Mouse (Mus musculus): ENCODE measurements at regions not wholly inside any gene's neighbourhood (a gene's known extent, or its start where the extent isn't known, plus 50 kb on each side); places are given as distances from the start of the nearest gene placed in this dataset.

GRCm38 (mm10) chr11:112219046-112219720, 562.8 kb upstream of the Sox9 start:
- H3K4me3 ChIP-seq (ENCODE audit: low read depth, low read length), result no peak overlapping the region
- H3K9me3 ChIP-seq (ENCODE audit: control insufficient read depth, low read length), result no peaks in the 10 kb centered on the region
- no peak for DNase-seq (ENCODE audit: low spot score)
- ATAC-seq (ENCODE audit: low read depth), result no peak
- no peaks in the 10 kb centered on the region for H3K36me3 ChIP-seq (ENCODE audit: control insufficient read depth, insufficient read depth, low read length)
- H3K4me2 ChIP-seq (ENCODE audit: low read depth, low read length), result no peak overlapping the region
- H3K27ac ChIP-seq (replicated peaks; ENCODE audit: low read depth, low read length), result no peak overlapping the region
- WGBS, result 88% methylated on average over 5 of the region's 5 CpGs
- no peaks in the 10 kb centered on the region for H3K27me3 ChIP-seq (replicated peaks; ENCODE audit: control insufficient read depth, insufficient read depth, low read length)
- H3K4me1 ChIP-seq (ENCODE audit: control insufficient read depth, insufficient read depth, low read length), result no peaks in the 10 kb centered on the region
- no peak overlapping the region for H3K9ac ChIP-seq (ENCODE audit: low read depth, low read length)

GRCm38 (mm10) chr11:112234492-112235116, 547.4 kb upstream of the Sox9 start:
- peaks cover 7% of the 10 kb centered on the region; the same call in 1 of the 2 replicates for H3K4me1 ChIP-seq (ENCODE audit: control insufficient read depth, insufficient read depth, low read length)
- no peak overlapping the region for H3K4me3 ChIP-seq (ENCODE audit: low read depth, low read length)
- no peaks in the 10 kb centered on the region for H3K27me3 ChIP-seq (replicated peaks; ENCODE audit: control insufficient read depth, insufficient read depth, low read length)
- 83% methylated on average over 7 of the region's 7 CpGs for WGBS
- no peak overlapping the region for H3K27ac ChIP-seq (replicated peaks; ENCODE audit: low read depth, low read length)
- H3K36me3 ChIP-seq (ENCODE audit: control insufficient read depth, insufficient read depth, low read length), result no peaks in the 10 kb centered on the region
- H3K9me3 ChIP-seq (ENCODE audit: control insufficient read depth, low read length), result no peaks in the 10 kb centered on the region
- no peak overlapping the region for H3K4me2 ChIP-seq (ENCODE audit: low read depth, low read length)
- H3K9ac ChIP-seq (ENCODE audit: low read depth, low read length), result no peak overlapping the region
- no peak for ATAC-seq (ENCODE audit: low read depth)
- no peak for DNase-seq (ENCODE audit: low spot score)

GRCm38 (mm10) chr11:112238960-112239884, 542.8 kb upstream of the Sox9 start:
- WGBS, result 31% methylated on average over 19 of the region's 19 CpGs
- H3K4me2 ChIP-seq (ENCODE audit: low read depth, low read length), result peak overlapping the region; percentile 21
- H3K4me3 ChIP-seq (ENCODE audit: low read depth, low read length), result no peak overlapping the region
- H3K36me3 ChIP-seq (ENCODE audit: control insufficient read depth, insufficient read depth, low read length), result no peaks in the 10 kb centered on the region
- H3K4me1 ChIP-seq (ENCODE audit: control insufficient read depth, insufficient read depth, low read length), result peaks cover 10% of the 10 kb centered on the region; the same call in 1 of the 2 replicates
- no peaks in the 10 kb centered on the region for H3K9me3 ChIP-seq (ENCODE audit: control insufficient read depth, low read length)
- ATAC-seq (ENCODE audit: low read depth) (peak; percentile 22; the same call in 1 of the 2 replicates), DNase-seq (ENCODE audit: low spot score) (peak; percentile 65)
- H3K27me3 ChIP-seq (replicated peaks; ENCODE audit: control insufficient read depth, insufficient read depth, low read length), result no peaks in the 10 kb centered on the region
- no peak overlapping the region for H3K9ac ChIP-seq (ENCODE audit: low read depth, low read length)
- H3K27ac ChIP-seq (replicated peaks; ENCODE audit: low read depth, low read length), result no peak overlapping the region

- Histone ChIP-seq H3K36me3 (ENCODE audit: control insufficient read depth, insufficient read depth, low read length) (no peaks in the 10 kb centered on the region), H3K9me3 (ENCODE audit: control insufficient read depth, low read length) (no peaks in the 10 kb centered on the region), H3K27ac (replicated peaks; ENCODE audit: low read depth, low read length) (no peak overlapping the region), H3K4me1 (ENCODE audit: control insufficient read depth, insufficient read depth, low read length) (no peaks in the 10 kb centered on the region), H3K4me3 (ENCODE audit: low read depth, low read length) (no peak overlapping the region), H3K4me2 (ENCODE audit: low read depth, low read length) (no peak overlapping the region), H3K27me3 (replicated peaks; ENCODE audit: control insufficient read depth, insufficient read depth, low read length) (no peaks in the 10 kb centered on the region), H3K9ac (ENCODE audit: low read depth, low read length) (no peak overlapping the region)
- ATAC-seq (ENCODE audit: low read depth) (no peak), DNase-seq (ENCODE audit: low spot score) (no peak)
- WGBS, result 90% methylated on average over 1 of the region's 1 CpGs
Measured at GRCm38 (mm10) chr11:112252548-112252947, 529.5 kb upstream of the Sox9 start.

- Histone ChIP-seq H3K4me3 (ENCODE audit: low read depth, low read length) (no peak overlapping the region), H3K4me2 (ENCODE audit: low read depth, low read length) (no peak overlapping the region), H3K9me3 (ENCODE audit: control insufficient read depth, low read length) (no peaks in the 10 kb centered on the region), H3K36me3 (ENCODE audit: control insufficient read depth, insufficient read depth, low read length) (no peaks in the 10 kb centered on the region), H3K27me3 (replicated peaks; ENCODE audit: control insufficient read depth, insufficient read depth, low read length) (no peaks in the 10 kb centered on the region), H3K9ac (ENCODE audit: low read depth, low read length) (no peak overlapping the region), H3K4me1 (ENCODE audit: control insufficient read depth, insufficient read depth, low read length) (no peaks in the 10 kb centered on the region), H3K27ac (replicated peaks; ENCODE audit: low read depth, low read length) (no peak overlapping the region)
- WGBS, result 84% methylated on average over 3 of the region's 3 CpGs
- no peak for ATAC-seq (ENCODE audit: low read depth)
- no peak for DNase-seq (ENCODE audit: low spot score)
Measured at GRCm38 (mm10) chr11:112253061-112253460, 529.0 kb upstream of the Sox9 start.

GRCm38 (mm10) chr11:112256326-112256725, 525.7 kb upstream of the Sox9 start:
- ATAC-seq (ENCODE audit: low read depth), result no peak
- no peak for DNase-seq (ENCODE audit: low spot score)
- Histone ChIP-seq H3K36me3 (ENCODE audit: control insufficient read depth, insufficient read depth, low read length) (no peaks in the 10 kb centered on the region), H3K9me3 (ENCODE audit: control insufficient read depth, low read length) (no peaks in the 10 kb centered on the region), H3K4me1 (ENCODE audit: control insufficient read depth, insufficient read depth, low read length) (no peaks in the 10 kb centered on the region), H3K27ac (replicated peaks; ENCODE audit: low read depth, low read length) (no peak overlapping the region), H3K4me2 (ENCODE audit: low read depth, low read length) (no peak overlapping the region), H3K27me3 (replicated peaks; ENCODE audit: control insufficient read depth, insufficient read depth, low read length) (no peaks in the 10 kb centered on the region), H3K9ac (ENCODE audit: low read depth, low read length) (no peak overlapping the region), H3K4me3 (ENCODE audit: low read depth, low read length) (no peak overlapping the region)
- WGBS, result 90% methylated on average over 7 of the region's 7 CpGs

GRCm38 (mm10) chr11:112264077-112264476, 517.9 kb upstream of the Sox9 start:
- DNase-seq (ENCODE audit: low spot score) (peak; percentile 88), ATAC-seq (ENCODE audit: low read depth) (peak; percentile 62)
- no peaks in the 10 kb centered on the region for H3K27me3 ChIP-seq (replicated peaks; ENCODE audit: control insufficient read depth, insufficient read depth, low read length)
- peaks cover 10% of the 10 kb centered on the region; the same call in 1 of the 2 replicates for H3K4me1 ChIP-seq (ENCODE audit: control insufficient read depth, insufficient read depth, low read length)
- H3K4me2 ChIP-seq (ENCODE audit: low read depth, low read length), result peak overlapping the region; percentile 24; the same call in 1 of the 2 replicates
- no peak overlapping the region; the same call in 1 of the 2 replicates for H3K27ac ChIP-seq (replicated peaks; ENCODE audit: low read depth, low read length)
- H3K9me3 ChIP-seq (ENCODE audit: control insufficient read depth, low read length), result no peaks in the 10 kb centered on the region
- H3K9ac ChIP-seq (ENCODE audit: low read depth, low read length), result no peak overlapping the region
- H3K36me3 ChIP-seq (ENCODE audit: control insufficient read depth, insufficient read depth, low read length), result no peaks in the 10 kb centered on the region
- H3K4me3 ChIP-seq (ENCODE audit: low read depth, low read length), result no peak overlapping the region
- WGBS, result 41% methylated on average over 4 of the region's 4 CpGs

- DNase-seq (ENCODE audit: low spot score) (no peak), ATAC-seq (ENCODE audit: low read depth) (no peak)
- no peaks in the 10 kb centered on the region for H3K4me1 ChIP-seq (ENCODE audit: control insufficient read depth, insufficient read depth, low read length)
- H3K27ac ChIP-seq (replicated peaks; ENCODE audit: low read depth, low read length), result no peak overlapping the region
- H3K4me3 ChIP-seq (ENCODE audit: low read depth, low read length), result no peak overlapping the region
- H3K27me3 ChIP-seq (replicated peaks; ENCODE audit: control insufficient read depth, insufficient read depth, low read length), result no peaks in the 10 kb centered on the region
- H3K9me3 ChIP-seq (ENCODE audit: control insufficient read depth, low read length), result no peaks in the 10 kb centered on the region
- WGBS, result 83% methylated on average over 5 of the region's 5 CpGs
- no peak overlapping the region for H3K4me2 ChIP-seq (ENCODE audit: low read depth, low read length)
- no peaks in the 10 kb centered on the region for H3K36me3 ChIP-seq (ENCODE audit: control insufficient read depth, insufficient read depth, low read length)
- no peak overlapping the region for H3K9ac ChIP-seq (ENCODE audit: low read depth, low read length)
Measured at GRCm38 (mm10) chr11:112270911-112271310, 511.1 kb upstream of the Sox9 start.
